Mouse (Mus musculus) hindbrain, embryonic 10.5 days (tissue): ENCODE measurements around the gene Hmox2. TPM values are rescaled to one million over a fixed set of nuclear protein-coding genes. Genes with fewer than 3 reads are reported as not detected.
A peak's percentile ranks its signal among the peaks of the same experiment; 100 is the strongest.

Experiments
- DNase-seq: peaks from one replicate; pipeline ENCODE4 v3.0.0-alpha.2; 2017; ENCODE audit warnings: low spot score
- H3K27ac ChIP-seq: fragments of 300-500 bp; sonication (generic); 2 replicates; pipeline ENCODE4 v1.5.1; 2016; ENCODE audit warnings: mild to moderate bottlenecking, moderate library complexity
- H3K27me3 ChIP-seq: fragments of 300-500 bp; sonication (generic); 2 replicates; pipeline ENCODE4 v1.6.1; 2016; ENCODE audit warnings: mild to moderate bottlenecking; ENCODE audit not compliant: poor library complexity, insufficient read depth, severe bottlenecking
- H3K36me3 ChIP-seq: fragments of 300-500 bp; sonication (generic); 2 replicates; pipeline ENCODE4 v1.6.1; 2016; ENCODE audit warnings: mild to moderate bottlenecking, moderate library complexity
- H3K4me1 ChIP-seq: fragments of 300-500 bp; sonication (generic); replicated peaks from 2 replicates; pipeline ENCODE4 v1.6.1; 2016; ENCODE audit warnings: mild to moderate bottlenecking
- H3K4me3 ChIP-seq: fragments of 300-500 bp; sonication (generic); 2 replicates; pipeline ENCODE4 v1.5.1; 2016; ENCODE audit warnings: mild to moderate bottlenecking, moderate library complexity
- H3K9me3 ChIP-seq: fragments of 300-500 bp; sonication (generic); 2 replicates; pipeline ENCODE4 v1.6.1; 2016; ENCODE audit warnings: mild to moderate bottlenecking, moderate library complexity
- WGBS: fragments of 180-500 bp; shearing (Covaris S2); methylation state at CpG from one replicate; pipeline ENCODE4 v1.1.7; 2016; 5-methylcytosine and 5-hydroxymethylcytosine counted together
- polyA plus RNA-seq: library from polyadenylated mRNA; unstranded; fragments of >200 nt; fragmentation: Nextera tagmentation; extraction: Ambion mirVana; gene quantifications from 2 replicates; pipeline ENCODE4 v1.2.1, GENCODE M21; 2016

Hmox2 gene
- polyA plus RNA-seq, 1 experiment from 2014 or later = 93.3 TPM

DNA sequence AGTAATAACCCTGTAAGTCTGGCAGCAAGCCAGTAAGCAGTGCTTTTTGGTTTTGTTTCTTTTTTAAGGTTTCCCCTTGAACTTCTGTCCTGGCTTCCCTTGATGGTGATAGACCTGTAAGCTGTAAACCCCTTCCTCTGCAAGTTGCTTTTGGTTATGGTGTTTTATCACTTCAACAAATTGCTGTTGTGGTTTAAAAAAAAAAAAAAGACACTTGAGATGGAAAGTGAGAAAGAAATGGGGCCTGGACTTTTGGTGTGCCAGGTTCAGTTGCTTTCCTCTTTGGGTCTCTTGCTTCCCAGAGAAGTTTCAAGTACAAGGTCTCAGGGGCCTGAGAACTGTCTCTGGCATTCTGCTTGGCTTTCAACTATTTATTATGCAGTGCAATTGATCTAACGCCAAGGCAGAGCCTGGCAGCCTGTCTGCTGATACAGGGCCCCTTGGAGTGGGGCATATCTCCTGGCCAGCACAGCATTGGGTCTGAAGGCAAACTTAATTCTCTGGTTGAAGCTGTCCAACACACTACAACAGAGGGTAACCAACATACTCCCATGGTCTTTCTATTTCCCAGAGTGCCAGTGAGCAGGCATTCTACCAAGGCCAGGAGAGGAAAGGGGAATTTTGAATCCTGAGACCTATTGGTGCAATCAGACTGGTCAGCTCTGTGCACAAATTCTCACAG is 47.3 kb downstream of the Hmox2 start:
- no peak overlapping the region for H3K4me3 ChIP-seq
- WGBS = 74% methylated on average over 1 of the region's 1 CpGs
- H3K9me3 ChIP-seq = no peaks in the 10 kb centered on the region
- H3K27me3 ChIP-seq = no peaks in the 10 kb centered on the region
- H3K36me3 ChIP-seq = peaks cover 55% of the 10 kb centered on the region
- no peak for DNase-seq
- 0 out of 2 replicates have a peak, but pooled peaks cover 3% of the 10 kb centered on the region for H3K4me1 ChIP-seq
- no peak overlapping the region for H3K27ac ChIP-seq

DNA sequence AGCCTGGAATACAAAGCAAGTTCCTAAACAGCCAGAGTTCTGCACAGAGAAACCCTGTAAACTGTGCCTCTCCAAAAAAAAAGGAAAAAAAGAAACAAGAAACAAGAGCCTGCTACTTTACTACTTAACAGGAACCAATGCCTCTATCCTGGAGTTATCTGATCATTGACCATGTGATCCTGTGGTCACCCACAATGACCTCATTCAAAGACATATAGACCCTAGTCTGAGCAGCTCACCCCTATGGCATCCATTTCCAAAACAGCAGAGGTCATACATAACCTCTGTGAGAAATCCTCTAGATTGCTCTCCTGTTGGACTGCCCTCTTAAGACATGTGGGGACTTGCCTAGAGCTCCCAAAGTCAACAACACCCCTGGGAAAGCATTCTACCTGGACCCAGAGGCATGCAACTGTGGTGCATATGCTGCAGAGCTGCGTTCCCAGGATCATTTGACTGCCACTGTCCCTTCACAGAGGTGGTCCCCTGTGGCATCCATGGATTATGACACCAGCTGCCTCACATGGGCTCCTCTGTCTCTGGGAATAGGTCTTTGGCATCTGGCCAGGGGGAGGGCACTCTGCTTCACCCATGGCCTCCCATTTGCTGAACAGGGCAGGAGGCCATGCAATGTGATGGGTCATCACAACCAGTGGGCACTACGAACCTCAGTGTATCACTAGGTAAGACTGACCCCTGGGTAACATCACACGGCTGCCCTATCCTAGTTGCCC is 51.2 kb downstream of the Hmox2 start:
- H3K9me3 ChIP-seq = no peaks in the 10 kb centered on the region
- H3K4me3 ChIP-seq = no peak overlapping the region
- H3K27ac ChIP-seq = no peak overlapping the region
- WGBS = 87% methylated on average over 3 of the region's 3 CpGs
- no peaks in the 10 kb centered on the region for H3K27me3 ChIP-seq
- no peak for DNase-seq
- peaks cover 47% of the 10 kb centered on the region for H3K36me3 ChIP-seq
- 0 out of 2 replicates have a peak, but pooled peaks cover 3% of the 10 kb centered on the region for H3K4me1 ChIP-seq

- Histone ChIP-seq H3K27ac (no peak overlapping the region), H3K4me1 (0 out of 2 replicates have a peak, but pooled peaks cover 3% of the 10 kb centered on the region), H3K27me3 (no peaks in the 10 kb centered on the region), H3K9me3 (no peaks in the 10 kb centered on the region), H3K36me3 (peaks cover 48% of the 10 kb centered on the region), H3K4me3 (no peak overlapping the region)
- WGBS = 97% methylated on average over 4 of the region's 4 CpGs
- DNase-seq = no peak
Observed at GRCm38 (mm10) chr16:4777905-4778609, 51.9 kb downstream of the Hmox2 start.

DNA sequence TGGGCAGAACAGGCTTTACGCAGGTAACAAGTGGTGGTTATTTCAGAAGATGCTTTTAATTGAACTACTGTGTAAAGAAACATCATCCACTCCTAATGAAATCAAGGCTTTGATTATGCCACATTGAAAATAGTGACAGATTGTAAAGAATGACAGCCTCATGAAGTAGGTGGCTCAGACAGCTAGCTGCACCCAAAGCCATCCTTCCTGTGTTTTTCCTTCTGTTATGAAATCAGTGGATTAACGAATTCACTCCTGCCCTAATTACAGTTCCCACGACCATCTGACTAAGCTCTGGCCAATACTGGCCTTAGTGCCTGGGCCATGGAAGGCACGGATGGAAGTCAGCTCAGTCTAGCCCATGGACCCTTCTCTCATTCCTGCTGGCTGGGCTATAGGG is 52.8 kb downstream of the Hmox2 start:
- H3K4me1 ChIP-seq = 0 out of 2 replicates have a peak, but pooled peaks cover 3% of the 10 kb centered on the region
- H3K27ac ChIP-seq = no peak overlapping the region
- H3K9me3 ChIP-seq = no peaks in the 10 kb centered on the region
- H3K4me3 ChIP-seq = no peak overlapping the region
- peaks cover 53% of the 10 kb centered on the region for H3K36me3 ChIP-seq
- no peak for DNase-seq
- 93% methylated on average over 4 of the region's 4 CpGs for WGBS
- H3K27me3 ChIP-seq = no peaks in the 10 kb centered on the region

- 95% methylated on average over 5 of the region's 5 CpGs for WGBS
- H3K4me3 ChIP-seq = no peak overlapping the region
- no peak for DNase-seq
- no peaks in the 10 kb centered on the region for H3K9me3 ChIP-seq
- no peak overlapping the region for H3K27ac ChIP-seq
- peaks cover 14% of the 10 kb centered on the region for H3K4me1 ChIP-seq
- no peaks in the 10 kb centered on the region for H3K27me3 ChIP-seq
- H3K36me3 ChIP-seq = peaks cover 58% of the 10 kb centered on the region
Observed at GRCm38 (mm10) chr16:4781524-4782196, 55.5 kb downstream of the Hmox2 start.

- DNase-seq = no peak
- Histone ChIP-seq H3K4me1 (peaks cover 20% of the 10 kb centered on the region), H3K4me3 (no peak overlapping the region), H3K27ac (no peak overlapping the region), H3K27me3 (no peaks in the 10 kb centered on the region), H3K9me3 (no peaks in the 10 kb centered on the region), H3K36me3 (peaks cover 56% of the 10 kb centered on the region)
Observed at GRCm38 (mm10) chr16:4782515-4782914, 56.4 kb downstream of the Hmox2 start.

DNA sequence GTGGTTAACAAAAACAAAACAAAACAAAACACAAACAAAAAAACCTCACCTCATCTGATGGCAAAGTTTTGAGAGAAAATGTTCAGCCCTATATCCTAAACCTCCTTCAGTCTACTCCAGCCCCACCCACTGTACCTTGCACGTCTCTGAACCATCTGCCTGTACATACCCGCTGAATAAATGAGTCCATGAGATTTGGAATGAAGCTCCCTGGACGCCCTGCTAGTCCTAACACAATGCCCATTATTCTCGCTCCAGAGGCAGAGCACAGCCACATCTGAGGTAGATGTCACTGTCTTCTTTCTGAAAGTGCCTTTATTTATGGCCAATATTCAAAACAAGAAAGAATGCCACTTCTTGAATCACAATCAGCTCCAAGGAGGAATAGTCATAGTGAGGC is 59.5 kb downstream of the Hmox2 start:
- 50% methylated on average over 4 of the region's 4 CpGs for WGBS

GRCm38 (mm10) chr16:4788176-4788575 is 62.0 kb downstream of the Hmox2 start:
- H3K4me1 ChIP-seq = peaks cover 42% of the 10 kb centered on the region
- H3K36me3 ChIP-seq = peaks cover 22% of the 10 kb centered on the region
- H3K4me3 ChIP-seq = peak overlapping the region; percentile 86

More for the DNA sequence above, 59.5 kb downstream of the Hmox2 start:
- Histone ChIP-seq H3K27ac (no peak overlapping the region), H3K36me3 (peaks cover 35% of the 10 kb centered on the region), H3K27me3 (no peaks in the 10 kb centered on the region), H3K4me1 (peaks cover 42% of the 10 kb centered on the region), H3K4me3 (no peak overlapping the region), H3K9me3 (no peaks in the 10 kb centered on the region)
- no peak for DNase-seq

GRCm38 (mm10) chr16:4789311-4789768 is 63.2 kb downstream of the Hmox2 start:
- peaks cover 13% of the 10 kb centered on the region; the same call in 1 of the 2 replicates for H3K36me3 ChIP-seq
- H3K27me3 ChIP-seq = no peaks in the 10 kb centered on the region
- H3K9me3 ChIP-seq = no peaks in the 10 kb centered on the region
- peak overlapping the region; percentile 86 for H3K4me3 ChIP-seq
- H3K4me1 ChIP-seq = peaks cover 42% of the 10 kb centered on the region
- H3K27ac ChIP-seq = peak overlapping the region; percentile 99
- under 1% methylated on average over 29 of the region's 29 CpGs for WGBS
- no peak for DNase-seq

More at GRCm38 (mm10) chr16:4788176-4788575, 62.0 kb downstream of the Hmox2 start:
- Histone ChIP-seq H3K27me3 (no peaks in the 10 kb centered on the region), H3K27ac (no peak overlapping the region), H3K9me3 (no peaks in the 10 kb centered on the region)
- DNase-seq = no peak

GRCm38 (mm10) chr16:4789810-4790559 is 63.8 kb downstream of the Hmox2 start, which contains the start of gene Cdip1:
Cdip1 (minus strand) TSS chr16:4790292.
- Histone ChIP-seq H3K4me1 (peaks cover 42% of the 10 kb centered on the region), H3K27ac (peak within 1 kb of the TSS; percentile 99), H3K9me3 (no peaks in the 10 kb centered on the region), H3K4me3 (peak within 1 kb of the TSS; percentile 86), H3K36me3 (0 out of 2 replicates have a peak, but pooled peaks cover 9% of the 10 kb centered on the region), H3K27me3 (no peaks in the 10 kb centered on the region)
- 1% methylated on average over 51 of the region's 51 CpGs for WGBS
- peak; percentile 95 for DNase-seq

- Histone ChIP-seq H3K4me1 (peaks cover 35% of the 10 kb centered on the region), H3K27me3 (no peaks in the 10 kb centered on the region), H3K9me3 (no peaks in the 10 kb centered on the region), H3K36me3 (0 out of 2 replicates have a peak, but pooled peaks cover 9% of the 10 kb centered on the region), H3K27ac (no peak overlapping the region), H3K4me3 (no peak overlapping the region)
- 78% methylated on average over 2 of the region's 2 CpGs for WGBS
- no peak for DNase-seq
Observed at GRCm38 (mm10) chr16:4791332-4791731, 65.2 kb downstream of the Hmox2 start.

DNA sequence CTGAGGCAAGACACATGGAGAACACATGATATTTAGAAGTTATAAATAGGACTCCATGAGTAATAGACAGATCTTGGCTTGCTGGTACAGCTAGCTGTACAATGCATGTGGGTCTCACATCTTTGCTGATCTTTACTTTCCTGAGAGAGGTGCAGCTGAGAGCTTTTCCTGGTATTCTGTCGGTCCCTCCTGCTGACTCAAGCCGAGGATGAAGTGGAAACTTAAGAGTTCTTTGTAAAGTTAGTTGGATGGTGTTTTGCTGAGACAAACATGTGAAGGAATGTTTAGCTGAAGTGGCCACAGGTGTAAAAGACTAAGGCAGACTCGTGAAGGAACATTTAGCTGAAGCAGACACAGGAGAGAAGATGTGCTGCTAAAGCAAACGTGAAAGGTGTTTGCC is 70.5 kb downstream of the Hmox2 start:
- Histone ChIP-seq H3K4me3 (no peak overlapping the region), H3K27me3 (no peaks in the 10 kb centered on the region), H3K9me3 (no peaks in the 10 kb centered on the region), H3K36me3 (no peaks in the 10 kb centered on the region), H3K27ac (no peak overlapping the region), H3K4me1 (no peaks in the 10 kb centered on the region)
- 86% methylated on average over 4 of the region's 4 CpGs for WGBS
- no peak for DNase-seq
